Mouse (Mus musculus) kidney, postnatal 10 days (tissue): ENCODE measurements around the gene Myo10.

ENCODE experiments used
- DNase-seq: peaks from one replicate; pipeline ENCODE4 v3.0.0; 2021; ENCODE audit warnings: mixed read lengths

Gene Myo10

GRCm38 (mm10) chr15:25622200-25622866 lies at the start of gene Myo10:
Myo10 (plus strand) TSS chr15:25622525.
- DNase-seq: peak; percentile 100

- DNase-seq: no peak
These were observed 49.2 kb upstream of the Myo10 start for GRCm38 (mm10) chr15:25573113-25573512.

- no peak for DNase-seq
These were observed 48.3 kb upstream of the Myo10 start for GRCm38 (mm10) chr15:25573876-25574601.

DNA sequence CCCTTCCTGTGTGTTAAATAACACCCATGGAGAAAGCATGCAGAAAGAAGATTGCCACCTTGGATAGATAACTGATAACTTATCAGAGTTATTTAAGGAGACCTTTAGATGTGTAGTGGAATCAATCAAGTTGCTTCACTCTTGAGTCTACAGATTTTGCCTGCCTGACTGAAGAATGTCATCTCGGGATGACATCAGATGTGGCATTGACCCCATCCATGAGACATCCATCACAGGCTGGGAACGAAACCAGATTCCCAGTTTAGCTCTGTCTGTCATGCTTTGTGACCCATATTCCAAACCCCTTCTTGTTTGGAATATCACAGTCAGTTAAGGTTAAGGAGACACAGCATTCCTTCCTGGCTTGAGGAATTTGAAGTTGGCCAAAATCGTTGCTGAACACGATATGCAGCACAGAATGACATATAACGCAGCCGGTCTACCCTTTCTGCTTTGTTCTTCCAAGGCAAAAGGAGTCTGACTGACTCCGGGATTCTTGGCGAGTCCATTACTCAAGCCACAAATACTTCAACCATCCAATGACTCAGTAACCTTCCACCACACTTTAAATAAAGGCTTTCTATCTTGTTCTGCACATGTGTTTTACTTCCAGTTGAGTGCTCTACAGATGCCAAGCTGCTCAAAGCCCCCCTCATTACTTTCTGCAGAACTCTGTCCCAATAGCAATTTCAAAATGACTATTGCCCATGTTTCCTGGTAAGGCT lies 44.8 kb upstream of the Myo10 start:
- no peak for DNase-seq

GRCm38 (mm10) chr15:25578369-25578768 lies 44.0 kb upstream of the Myo10 start:
- DNase-seq: no peak

DNA sequence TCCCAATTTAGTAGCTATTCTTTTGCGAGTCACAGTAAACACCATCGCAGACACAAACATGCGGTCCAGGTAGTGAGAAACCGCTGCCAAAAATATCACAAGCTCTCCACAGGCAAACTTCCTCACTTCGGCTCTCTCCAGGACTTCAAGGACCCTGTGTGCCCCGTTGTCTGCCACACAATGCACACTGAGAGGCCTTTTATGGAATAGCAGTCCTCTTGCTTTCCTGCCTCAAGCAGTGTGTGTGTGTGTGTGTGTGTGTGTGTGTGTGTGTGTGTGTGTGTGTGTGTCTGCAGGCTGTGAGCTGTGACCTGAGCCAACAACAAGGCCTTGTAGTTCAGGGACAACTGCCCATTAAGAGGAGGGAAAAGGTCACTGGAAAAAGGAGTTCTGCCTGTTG lies 41.6 kb upstream of the Myo10 start:
- DNase-seq: peak; percentile 40

- DNase-seq: peak; percentile 33
These were observed 40.3 kb upstream of the Myo10 start for GRCm38 (mm10) chr15:25582055-25582454.

DNA sequence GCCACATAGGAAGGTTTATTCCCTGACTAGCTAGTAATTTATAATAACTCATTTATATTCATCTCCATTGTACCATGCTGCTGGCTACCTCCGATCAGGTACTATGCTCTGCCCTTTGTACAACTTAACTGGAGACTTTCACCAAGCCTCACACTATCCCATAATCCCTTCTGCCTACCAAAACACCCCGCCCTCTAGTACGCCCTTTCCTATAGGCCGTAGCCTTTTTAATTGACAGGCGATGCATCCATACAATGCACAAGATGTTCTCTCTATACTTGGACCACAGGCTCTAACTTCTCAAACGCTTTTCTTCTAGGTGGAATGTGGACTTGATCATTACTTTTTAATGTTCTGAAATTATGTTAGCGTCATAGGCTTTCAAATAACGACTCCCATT lies 39.0 kb upstream of the Myo10 start:
- DNase-seq: no peak

GRCm38 (mm10) chr15:25586828-25587227 lies 35.5 kb upstream of the Myo10 start:
- peak; percentile 27 for DNase-seq

- no peak for DNase-seq
These were observed 34.4 kb upstream of the Myo10 start for GRCm38 (mm10) chr15:25587943-25588342.

DNA sequence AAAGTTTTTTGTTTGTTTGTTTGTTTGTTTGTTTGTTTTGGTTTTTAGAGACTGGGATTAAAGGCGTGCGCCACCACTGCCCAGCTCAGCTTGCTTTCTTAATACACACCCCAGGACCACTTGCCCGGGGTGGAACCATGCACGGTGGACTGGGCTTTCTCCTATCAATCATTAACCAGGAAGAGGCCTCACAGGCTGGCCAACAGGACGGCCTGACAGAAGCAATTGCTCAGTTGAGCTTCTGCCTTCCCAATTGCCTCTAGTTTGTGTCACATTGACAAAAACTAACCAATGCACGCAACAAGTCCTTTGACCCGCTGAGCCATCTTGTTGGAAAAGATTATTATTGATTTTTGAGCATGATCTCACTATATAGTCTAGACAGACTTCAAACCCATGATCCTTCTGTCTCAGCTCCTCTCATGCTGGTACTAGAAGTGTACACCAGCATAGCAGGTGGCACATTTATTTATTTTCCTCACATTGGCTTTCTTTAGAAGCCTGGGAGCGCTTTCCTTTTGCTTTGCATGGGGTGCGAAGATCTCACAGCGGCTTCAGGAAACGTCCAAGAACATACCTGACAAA lies 32.9 kb upstream of the Myo10 start:
- DNase-seq: peak; percentile 45

DNA sequence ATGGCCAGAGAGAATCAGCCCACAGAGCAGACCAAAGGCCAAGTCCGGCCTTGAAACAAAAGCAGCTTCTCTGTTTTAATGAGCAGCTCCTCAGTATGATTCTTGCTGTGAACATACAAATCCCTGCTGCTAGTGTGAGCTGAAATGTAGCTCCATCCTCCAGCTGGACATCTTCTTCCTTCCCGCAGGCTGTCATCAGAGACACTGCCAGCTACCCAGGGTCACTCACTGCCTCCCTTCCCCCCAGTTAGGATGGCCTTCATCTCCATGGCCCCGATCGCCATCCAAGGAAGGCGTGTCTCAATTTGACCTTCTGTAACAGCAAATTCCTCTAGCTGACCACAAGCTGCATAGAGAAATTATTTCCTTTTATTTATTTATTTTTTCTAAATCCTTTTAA lies 32.4 kb upstream of the Myo10 start:
- DNase-seq: peak; percentile 83

DNA sequence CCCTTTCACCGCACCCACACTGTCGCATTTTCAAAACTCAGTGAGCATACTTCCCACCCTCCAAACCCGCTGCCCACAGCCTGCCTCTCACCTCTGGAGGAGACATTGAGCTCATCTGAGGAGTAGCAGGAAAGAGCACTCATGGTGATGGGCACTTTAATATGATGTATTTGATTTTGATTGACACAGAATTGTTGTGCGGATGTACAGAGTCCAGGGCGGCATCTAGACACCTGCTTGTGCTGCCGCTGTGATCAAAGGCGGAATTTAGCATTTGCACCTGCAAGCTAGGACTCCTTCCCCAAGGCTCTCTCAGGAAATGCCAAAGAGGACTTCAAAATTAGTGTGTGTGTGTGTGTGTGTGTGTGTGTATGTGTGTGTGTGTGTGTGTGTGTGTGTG lies 31.4 kb upstream of the Myo10 start:
- no peak for DNase-seq

GRCm38 (mm10) chr15:25591964-25592363 lies 30.4 kb upstream of the Myo10 start:
- no peak for DNase-seq

GRCm38 (mm10) chr15:25593469-25594150 lies 28.7 kb upstream of the Myo10 start:
- DNase-seq: no peak

DNA sequence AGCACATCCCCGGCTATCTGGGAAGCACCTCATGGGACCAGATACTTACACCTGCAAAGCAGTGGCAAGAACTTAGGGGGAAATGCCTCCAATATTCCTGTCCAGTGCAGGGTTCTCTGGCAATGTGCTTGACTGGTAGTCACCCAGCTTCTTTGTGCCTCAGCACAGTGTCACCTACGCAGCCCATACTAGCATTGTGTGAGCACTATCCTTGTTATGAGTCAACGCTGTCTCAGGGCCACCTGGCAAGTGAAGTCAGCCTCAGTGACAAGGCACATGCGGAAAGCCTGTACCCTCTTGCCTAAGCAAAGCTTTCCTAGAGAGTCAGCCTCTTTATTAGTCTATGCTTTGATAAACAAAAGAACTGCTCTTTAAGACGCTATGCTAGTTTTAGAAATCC lies 24.0 kb upstream of the Myo10 start:
- DNase-seq: no peak

DNA sequence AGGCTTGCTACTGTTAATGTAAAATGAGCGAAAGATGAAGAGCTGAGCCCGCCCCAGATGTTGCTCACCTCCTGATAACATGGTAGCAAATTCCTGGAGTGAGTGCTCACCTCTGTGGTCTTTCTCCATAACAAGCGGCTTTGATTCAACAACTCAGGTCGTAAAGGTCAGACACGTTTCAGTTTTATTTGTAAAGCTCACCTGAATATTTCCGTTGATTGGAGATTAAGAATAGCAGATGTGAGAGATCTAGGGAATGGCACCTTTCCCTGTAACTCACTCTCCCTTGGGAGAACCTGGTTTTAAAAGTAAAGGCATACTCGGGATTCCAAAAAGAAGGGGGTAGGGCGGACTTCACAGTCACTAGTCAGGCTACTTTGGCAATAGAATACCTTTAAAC lies 20.0 kb upstream of the Myo10 start:
- DNase-seq: no peak

- no peak for DNase-seq
These were observed 19.0 kb upstream of the Myo10 start for GRCm38 (mm10) chr15:25603286-25603685.

DNA sequence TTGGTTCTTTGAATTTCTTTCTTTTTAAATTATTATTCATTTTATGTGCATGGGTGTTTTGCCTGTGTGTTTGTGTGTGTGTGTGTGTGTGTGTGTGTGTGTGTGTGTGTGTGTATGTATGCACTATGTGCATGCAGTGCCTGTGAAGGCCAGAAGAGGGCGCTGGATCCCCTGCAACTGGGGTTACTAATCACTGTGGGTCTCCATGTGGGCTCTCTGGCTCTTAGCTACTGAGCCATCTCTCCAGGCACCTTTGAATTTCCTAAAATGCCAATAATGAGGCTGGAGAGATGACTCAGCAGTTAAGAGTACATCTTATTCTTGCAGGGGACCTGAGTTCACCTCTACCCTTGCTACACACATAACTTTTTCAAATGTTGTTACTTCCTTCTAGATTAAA lies 18.1 kb upstream of the Myo10 start:
- DNase-seq: no peak

GRCm38 (mm10) chr15:25605376-25605775 lies 16.9 kb upstream of the Myo10 start:
- DNase-seq: no peak

GRCm38 (mm10) chr15:25608742-25609141 lies 13.6 kb upstream of the Myo10 start:
- no peak for DNase-seq

DNA sequence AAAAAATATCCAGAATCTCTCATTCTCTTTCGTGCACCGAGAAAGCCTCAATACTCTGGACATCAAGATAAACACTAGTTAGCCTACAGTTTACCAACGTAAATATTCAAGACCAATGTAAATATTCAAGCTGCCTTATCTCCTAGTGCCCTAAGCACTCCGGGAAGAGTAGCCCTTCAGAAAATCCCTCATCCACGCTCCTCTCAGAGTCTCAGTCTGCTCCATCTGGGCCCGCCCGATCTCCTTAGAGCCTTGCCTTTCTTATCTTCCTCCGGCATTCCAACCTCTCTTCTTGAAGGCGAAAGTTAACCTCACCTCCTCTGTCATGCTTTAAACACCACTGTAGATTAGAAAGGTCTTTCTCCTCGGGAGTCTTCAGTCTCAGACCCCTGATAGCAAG lies 13.1 kb upstream of the Myo10 start:
- no peak for DNase-seq

DNA sequence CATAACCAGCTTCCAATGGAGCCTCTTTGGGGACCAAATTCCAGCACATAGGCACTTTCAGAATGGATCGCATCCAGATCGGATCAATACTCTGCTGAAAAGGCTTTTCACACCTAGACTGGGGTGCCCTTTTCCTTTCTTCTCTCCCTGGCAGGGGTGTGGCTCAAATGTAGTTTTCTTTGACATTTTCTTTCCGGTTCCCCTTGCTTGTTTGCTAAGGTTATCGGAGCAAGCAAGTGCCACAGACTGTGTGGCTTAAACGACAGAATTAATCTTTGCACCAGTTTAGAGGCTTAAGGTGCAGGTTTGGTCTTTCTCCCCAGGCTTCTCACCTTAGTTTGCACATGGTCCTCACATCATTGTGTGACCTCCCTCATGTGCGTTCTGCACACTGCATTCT lies 11.1 kb upstream of the Myo10 start:
- no peak for DNase-seq
